Mouse (Mus musculus): ENCODE results near the gene Srrm1. TPM values are rescaled to one million over a fixed set of nuclear protein-coding genes. Genes with fewer than 3 reads are reported as not detected.

The Srrm1 gene
- 272 and 275 TPM in 2 replicates for polyA plus RNA-seq (2016; fragmentation: Nextera tagmentation; extraction: Ambion mirVana)

DNA sequence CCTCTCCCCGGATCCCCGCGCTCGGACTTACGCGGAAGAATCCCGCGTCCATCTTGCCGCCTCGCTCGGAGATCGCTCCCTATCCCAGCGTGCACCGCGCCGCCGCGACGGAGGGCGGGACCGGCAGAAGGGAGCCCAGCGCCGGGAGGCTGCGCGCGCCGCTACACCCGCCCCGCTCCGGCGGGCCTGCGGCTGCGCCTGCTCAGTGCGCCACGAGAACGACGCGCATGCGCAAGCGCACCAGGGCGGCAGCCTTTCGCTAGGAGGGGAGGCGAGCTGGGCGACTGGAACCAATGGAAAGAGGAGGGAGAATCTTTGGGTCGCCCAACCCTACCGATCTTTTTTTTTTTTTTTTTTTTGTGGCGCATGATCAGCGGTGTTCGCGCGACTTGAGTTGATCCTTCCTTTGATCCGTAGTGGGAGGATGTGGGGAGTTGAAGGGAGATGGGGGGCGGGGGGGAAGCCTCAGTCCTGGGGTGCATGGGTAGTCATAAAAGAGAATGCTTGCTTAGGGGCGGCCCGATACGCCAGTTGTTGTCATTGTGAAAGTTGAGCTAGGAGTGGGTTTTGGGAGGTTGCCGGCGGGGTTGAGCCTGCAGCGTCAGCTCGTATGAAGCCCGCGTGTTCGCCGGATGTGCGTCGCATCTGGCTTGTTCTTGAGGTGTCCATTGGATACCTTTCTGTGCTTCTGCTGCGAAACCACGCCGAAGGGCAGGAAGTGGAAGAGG, at the start of gene Srrm1:
TSS of gene Srrm1 (minus strand) at position 256 of the 728 bp plus-strand sequence.
- no peaks in the 10 kb centered on the region for H3K9me3 ChIP-seq
- 0% methylated on average over 69 of the region's 69 CpGs for WGBS
- peaks cover 20% of the 10 kb centered on the region for H3K36me3 ChIP-seq (replicated peaks)
- peak; percentile 96 for ATAC-seq (ENCODE audit: low FRiP score)
- H3K27ac ChIP-seq = peak within 1 kb of the TSS; percentile 96
- H3K4me2 ChIP-seq = peak within 1 kb of the TSS; percentile 85
- peak within 1 kb of the TSS; percentile 98 for H3K9ac ChIP-seq
- H3K4me3 ChIP-seq (replicated peaks) = peak within 1 kb of the TSS; percentile 98
- peaks cover 4% of the 10 kb centered on the region; the same call in 1 of the 2 replicates for H3K27me3 ChIP-seq
- peaks cover 18% of the 10 kb centered on the region for H3K4me1 ChIP-seq

DNA sequence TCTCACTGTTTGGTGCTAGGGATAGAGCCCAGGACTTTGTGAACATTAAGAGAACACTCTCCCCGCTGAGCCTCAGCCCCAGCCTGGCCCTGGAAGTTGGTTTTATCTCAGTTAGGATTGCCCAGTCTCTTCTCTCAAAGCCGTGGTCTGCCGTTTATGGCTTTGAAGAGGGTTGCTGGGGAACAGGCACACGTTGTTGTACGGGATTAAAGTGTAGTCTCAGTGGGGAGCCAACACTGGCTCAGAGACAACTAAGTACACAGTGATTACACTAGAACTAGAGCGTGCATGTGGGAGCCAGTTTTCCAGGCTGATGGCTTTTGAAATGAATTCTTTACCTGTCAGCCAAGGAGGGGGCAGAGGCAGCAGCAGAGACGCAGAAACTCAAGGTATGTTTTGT, 48.8 kb upstream of the Srrm1 start:
- 21% methylated on average over 7 of the region's 7 CpGs for WGBS
- Histone ChIP-seq H3K9me3 (no peaks in the 10 kb centered on the region), H3K4me3 (replicated peaks) (no peak overlapping the region), H3K9ac (no peak overlapping the region), H3K4me2 (no peak overlapping the region), H3K36me3 (replicated peaks) (no peaks in the 10 kb centered on the region), H3K4me1 (peaks cover 13% of the 10 kb centered on the region), H3K27ac (no peak overlapping the region), H3K27me3 (peaks cover 29% of the 10 kb centered on the region)
- ATAC-seq (ENCODE audit: low FRiP score) = no peak

DNA sequence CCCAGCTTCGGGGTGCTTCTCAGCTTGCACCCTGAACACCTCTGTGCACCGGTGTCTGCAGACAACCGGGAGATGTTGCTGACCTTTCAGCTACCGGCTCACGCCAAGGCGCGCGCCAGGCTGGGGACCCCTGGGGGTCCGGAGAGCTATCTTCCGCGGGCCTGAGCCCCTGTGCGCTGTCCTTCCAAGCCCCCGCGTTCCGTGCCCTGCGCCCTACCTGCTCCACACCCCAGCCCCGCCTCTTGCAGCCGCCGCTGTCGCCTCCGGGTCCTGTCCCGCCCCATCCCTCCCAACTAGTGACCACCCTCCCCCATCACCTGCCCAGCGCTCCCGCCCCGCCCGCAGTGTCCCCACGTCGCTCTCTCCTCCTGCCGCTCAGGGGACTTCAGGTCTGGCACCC, 44.9 kb upstream of the Srrm1 start, which contains the start of gene Ncmap:
TSS of gene Ncmap (minus strand) at position 237 of the 400 bp plus-strand sequence.
- H3K4me2 ChIP-seq = peak within 1 kb of the TSS; percentile 54
- no peak within 1 kb of the TSS for H3K27ac ChIP-seq
- peaks cover 52% of the 10 kb centered on the region for H3K27me3 ChIP-seq

DNA sequence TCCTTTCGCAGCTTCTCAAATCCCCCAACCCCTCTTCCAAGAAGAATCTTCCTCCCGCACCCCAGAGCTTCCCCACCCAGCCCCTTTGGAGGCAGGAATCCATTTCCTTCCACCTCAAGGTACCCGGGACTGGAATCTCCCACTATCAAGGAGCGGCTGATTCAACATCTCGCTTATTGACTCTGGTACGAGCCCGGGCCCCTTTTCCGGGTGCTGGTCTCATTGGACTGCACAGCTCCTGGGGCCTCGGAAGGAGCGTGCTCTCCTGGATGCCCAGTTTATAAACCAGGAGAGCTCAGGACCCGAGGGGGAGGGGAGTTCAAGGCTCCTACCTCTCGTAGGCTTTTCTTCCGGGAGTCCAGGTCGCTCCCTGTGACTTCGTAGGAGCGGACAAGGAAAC, 44.4 kb upstream of the Srrm1 start:
- peaks cover 9% of the 10 kb centered on the region for H3K4me1 ChIP-seq
- peak overlapping the region; percentile 12; the same call in 1 of the 2 replicates for H3K9ac ChIP-seq
- 3% methylated on average over 16 of the region's 16 CpGs for WGBS
- H3K27me3 ChIP-seq = peaks cover 52% of the 10 kb centered on the region
- H3K9me3 ChIP-seq = no peaks in the 10 kb centered on the region
- no peaks in the 10 kb centered on the region for H3K36me3 ChIP-seq (replicated peaks)
- no peak overlapping the region for H3K27ac ChIP-seq
- peak overlapping the region; percentile 38 for H3K4me3 ChIP-seq (replicated peaks)
- H3K4me2 ChIP-seq = peak overlapping the region; percentile 54
- ATAC-seq (ENCODE audit: low FRiP score) = no peak

More for the DNA sequence above, 44.9 kb upstream of the Srrm1 start, which contains the start of gene Ncmap:
- Histone ChIP-seq H3K9me3 (no peaks in the 10 kb centered on the region), H3K9ac (peak within 1 kb of the TSS; percentile 12), H3K4me3 (replicated peaks) (peak within 1 kb of the TSS; percentile 38), H3K36me3 (replicated peaks) (no peaks in the 10 kb centered on the region), H3K4me1 (peaks cover 9% of the 10 kb centered on the region)
- 1% methylated on average over 28 of the region's 29 CpGs for WGBS
- no peak for ATAC-seq (ENCODE audit: low FRiP score)

DNA sequence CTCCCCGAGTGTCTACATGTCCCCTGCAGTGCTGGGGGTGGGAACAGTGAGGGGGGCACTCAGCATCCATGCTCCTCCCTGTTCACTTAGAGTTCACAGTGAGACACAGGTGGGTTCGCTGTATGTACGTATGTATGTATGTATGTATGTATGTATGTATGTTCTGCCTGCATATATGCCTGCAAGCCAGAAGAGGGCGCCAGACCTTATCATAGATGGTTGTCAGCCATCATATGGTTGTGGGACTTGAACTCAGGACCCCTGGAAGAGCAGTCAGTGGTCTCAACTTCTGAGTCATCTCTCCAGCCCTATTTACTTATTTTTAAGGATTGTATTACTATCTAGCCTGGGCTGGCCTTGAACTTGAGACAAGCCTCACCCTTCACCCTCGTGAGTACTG, 43.2 kb upstream of the Srrm1 start:
- Histone ChIP-seq H3K27me3 (peaks cover 52% of the 10 kb centered on the region), H3K27ac (no peak overlapping the region), H3K4me3 (replicated peaks) (no peak overlapping the region), H3K4me2 (no peak overlapping the region), H3K9me3 (no peaks in the 10 kb centered on the region), H3K4me1 (peaks cover 9% of the 10 kb centered on the region), H3K9ac (no peak overlapping the region), H3K36me3 (replicated peaks) (no peaks in the 10 kb centered on the region)
- WGBS = 90% methylated on average over 5 of the region's 5 CpGs
- no peak for ATAC-seq (ENCODE audit: low FRiP score)

DNA sequence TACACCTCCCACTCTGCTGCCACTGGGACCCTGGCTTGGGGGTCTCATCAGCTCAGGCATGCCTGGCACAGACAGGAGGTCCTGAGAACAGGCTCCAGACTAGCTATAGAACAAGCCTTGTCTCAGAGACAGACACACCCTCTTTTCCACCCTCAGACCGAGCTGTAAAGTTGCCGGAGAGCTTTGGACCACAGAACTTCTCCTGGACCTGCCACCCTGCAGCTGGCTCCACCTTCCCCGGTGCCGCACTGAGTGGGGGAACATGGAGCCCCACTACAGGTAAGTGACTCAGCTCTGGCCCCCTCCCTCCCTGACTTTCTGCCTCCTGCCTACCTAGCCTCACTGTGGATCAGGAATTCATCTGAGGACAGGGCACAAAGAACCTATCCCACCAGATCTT, 42.3 kb upstream of the Srrm1 start:
- Histone ChIP-seq H3K27me3 (peaks cover 52% of the 10 kb centered on the region), H3K4me2 (no peak overlapping the region), H3K9ac (no peak overlapping the region), H3K36me3 (replicated peaks) (no peaks in the 10 kb centered on the region), H3K9me3 (no peaks in the 10 kb centered on the region), H3K4me3 (replicated peaks) (no peak overlapping the region), H3K27ac (no peak overlapping the region), H3K4me1 (peaks cover 9% of the 10 kb centered on the region)
- ATAC-seq (ENCODE audit: low FRiP score) = no peak
- 85% methylated on average over 4 of the region's 4 CpGs for WGBS

DNA sequence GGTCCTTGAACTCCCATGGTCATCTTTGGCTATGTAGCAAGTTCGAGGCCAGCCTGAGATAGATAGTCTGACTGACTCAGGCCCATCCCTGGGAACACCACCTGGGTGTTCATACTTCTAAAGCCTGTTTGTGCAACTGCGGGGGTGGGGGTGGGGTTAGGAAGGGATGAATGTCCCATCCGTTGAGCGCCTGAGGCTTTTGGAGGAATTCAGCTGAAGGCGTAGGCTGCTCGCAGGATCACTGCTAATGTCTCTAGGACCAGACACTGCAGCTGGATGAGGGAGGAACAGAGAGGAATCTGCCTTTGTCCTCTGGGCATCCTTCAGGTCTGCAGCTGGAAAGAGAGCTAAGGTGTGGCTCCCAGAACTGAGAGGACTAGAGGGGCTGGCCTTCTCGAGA, 41.5 kb upstream of the Srrm1 start:
- WGBS = 83% methylated on average over 7 of the region's 7 CpGs
- no peak overlapping the region for H3K4me3 ChIP-seq (replicated peaks)
- peaks cover 50% of the 10 kb centered on the region for H3K27me3 ChIP-seq
- H3K4me1 ChIP-seq = peaks cover 9% of the 10 kb centered on the region
- no peaks in the 10 kb centered on the region for H3K36me3 ChIP-seq (replicated peaks)
- no peak overlapping the region for H3K27ac ChIP-seq
- ATAC-seq (ENCODE audit: low FRiP score) = no peak
- H3K9ac ChIP-seq = no peak overlapping the region
- no peak overlapping the region for H3K4me2 ChIP-seq
- no peaks in the 10 kb centered on the region for H3K9me3 ChIP-seq

DNA sequence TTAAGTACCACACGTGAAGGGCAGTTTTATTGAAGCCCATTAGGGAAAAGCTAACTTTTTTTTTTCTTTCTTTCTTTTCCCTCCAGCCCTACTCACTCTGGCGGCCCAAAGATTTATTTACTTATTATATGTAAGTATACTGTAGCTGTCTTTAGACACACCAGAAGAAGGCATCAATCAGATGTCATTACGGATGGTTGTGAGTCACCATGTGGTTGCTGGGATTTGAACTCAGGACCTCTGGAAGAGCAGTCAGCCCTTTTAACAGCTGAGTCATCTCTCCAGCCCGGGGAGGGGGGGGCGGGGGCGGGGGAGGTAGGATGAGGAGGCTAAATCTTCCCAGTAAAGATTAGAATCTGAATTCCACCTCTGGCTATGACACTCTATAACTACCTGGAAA, 40.3 kb upstream of the Srrm1 start:
- no peak overlapping the region for H3K4me3 ChIP-seq (replicated peaks)
- H3K9me3 ChIP-seq = no peaks in the 10 kb centered on the region
- peaks cover 9% of the 10 kb centered on the region for H3K4me1 ChIP-seq
- no peak overlapping the region for H3K27ac ChIP-seq
- no peak overlapping the region for H3K9ac ChIP-seq
- ATAC-seq (ENCODE audit: low FRiP score) = no peak
- peaks cover 37% of the 10 kb centered on the region for H3K27me3 ChIP-seq
- WGBS = 71% methylated on average over 6 of the region's 6 CpGs
- H3K36me3 ChIP-seq (replicated peaks) = no peaks in the 10 kb centered on the region
- H3K4me2 ChIP-seq = no peak overlapping the region

DNA sequence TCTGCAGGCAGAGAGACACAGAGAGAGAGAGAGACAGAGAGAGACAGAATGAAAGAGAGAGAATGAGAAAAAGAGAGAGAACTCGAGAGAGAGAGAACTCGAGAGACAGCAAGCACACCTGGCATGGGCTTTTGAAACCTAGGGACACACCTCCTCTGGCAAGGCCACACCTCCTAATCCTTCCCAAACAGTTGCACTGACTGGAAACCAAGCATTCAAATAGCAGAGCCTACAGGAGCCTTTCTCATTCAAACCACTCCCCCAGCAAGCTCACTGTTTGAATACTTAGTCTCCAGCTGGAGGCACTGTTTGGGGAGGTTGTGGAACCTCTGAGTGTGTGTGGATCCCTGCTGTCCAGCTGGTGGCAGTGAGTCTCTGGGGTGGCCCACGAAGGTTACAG, 39.7 kb upstream of the Srrm1 start:
- 76% methylated on average over 3 of the region's 3 CpGs for WGBS
- ATAC-seq (ENCODE audit: low FRiP score) = no peak

DNA sequence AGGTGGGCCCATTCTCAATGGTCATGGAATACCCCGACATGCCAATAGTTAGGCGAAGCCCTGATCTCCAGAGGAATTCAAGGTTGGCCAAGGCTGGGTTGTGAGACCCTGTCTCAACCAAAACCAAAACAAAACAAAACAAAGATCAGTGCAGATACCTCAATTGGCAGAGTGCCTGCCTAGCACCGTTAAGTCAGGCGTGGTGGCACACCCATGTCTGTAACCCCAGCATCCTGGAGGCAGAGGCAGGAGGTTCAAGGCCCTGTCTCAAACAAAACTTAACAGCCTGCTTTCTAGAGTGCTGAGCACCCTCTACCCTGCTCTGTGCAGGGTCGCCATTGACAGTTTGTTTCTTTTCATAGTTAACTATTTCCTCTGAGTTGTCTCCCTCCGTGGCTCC, 37.9 kb upstream of the Srrm1 start:
- WGBS = 73% methylated on average over 6 of the region's 6 CpGs
- no peak for ATAC-seq (ENCODE audit: low FRiP score)

More for the DNA sequence above, 39.7 kb upstream of the Srrm1 start:
- Histone ChIP-seq H3K27ac (no peak overlapping the region), H3K36me3 (replicated peaks) (no peaks in the 10 kb centered on the region), H3K4me1 (peaks cover 4% of the 10 kb centered on the region), H3K27me3 (peaks cover 32% of the 10 kb centered on the region), H3K9me3 (no peaks in the 10 kb centered on the region), H3K4me2 (no peak overlapping the region), H3K9ac (no peak overlapping the region), H3K4me3 (replicated peaks) (no peak overlapping the region)

DNA sequence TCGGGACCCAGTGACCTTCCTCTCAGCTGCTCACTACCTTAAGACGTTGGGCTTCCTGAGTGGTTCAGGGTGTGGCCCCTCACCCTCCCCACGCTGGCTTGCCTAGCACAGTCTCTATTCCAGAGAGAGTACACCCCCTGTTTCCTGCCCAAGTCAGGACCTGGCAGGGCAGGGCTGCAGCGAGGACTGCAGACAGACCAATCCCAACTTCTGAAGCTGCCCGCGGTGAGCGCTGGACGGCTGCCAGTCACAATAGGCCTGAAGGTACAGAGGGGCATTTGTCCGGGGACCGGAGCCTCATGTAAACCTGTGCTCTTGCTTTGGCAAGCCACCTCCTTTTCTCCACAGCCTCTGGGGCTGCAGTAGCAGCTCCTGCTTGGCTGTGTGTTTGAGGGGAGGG, 32.5 kb upstream of the Srrm1 start:
- 59% methylated on average over 10 of the region's 10 CpGs for WGBS

More for the DNA sequence above, 37.9 kb upstream of the Srrm1 start:
- Histone ChIP-seq H3K4me2 (no peak overlapping the region), H3K9me3 (no peaks in the 10 kb centered on the region), H3K4me3 (replicated peaks) (no peak overlapping the region), H3K27me3 (peaks cover 14% of the 10 kb centered on the region), H3K9ac (no peak overlapping the region), H3K27ac (no peak overlapping the region), H3K4me1 (no peaks in the 10 kb centered on the region), H3K36me3 (replicated peaks) (no peaks in the 10 kb centered on the region)

DNA sequence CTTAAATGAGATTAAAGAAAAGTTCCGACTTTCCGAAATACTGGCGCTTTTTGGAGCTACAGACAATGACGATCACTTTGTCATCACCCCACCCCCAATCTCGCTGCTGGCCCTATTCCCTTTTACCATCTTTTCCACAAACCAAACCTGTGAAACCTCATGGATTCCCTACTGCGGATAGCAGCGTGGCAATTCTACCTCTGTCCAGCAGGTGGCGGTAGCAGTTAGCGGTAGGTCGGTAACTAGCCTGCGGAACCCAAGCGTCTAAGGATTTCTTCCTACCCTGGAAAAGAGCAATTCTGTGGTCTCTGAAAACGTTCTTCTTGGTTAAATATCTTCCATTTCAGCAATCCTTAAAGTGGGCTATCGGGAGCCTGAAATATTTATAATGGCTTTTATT, 29.2 kb upstream of the Srrm1 start:
- Histone ChIP-seq H3K9ac (no peak overlapping the region), H3K36me3 (replicated peaks) (no peaks in the 10 kb centered on the region), H3K4me3 (replicated peaks) (no peak overlapping the region), H3K9me3 (no peaks in the 10 kb centered on the region), H3K4me1 (peaks cover 5% of the 10 kb centered on the region; the same call in 1 of the 2 replicates), H3K4me2 (no peak overlapping the region), H3K27ac (no peak overlapping the region), H3K27me3 (peaks cover 3% of the 10 kb centered on the region; the same call in 1 of the 2 replicates)
- ATAC-seq (ENCODE audit: low FRiP score) = no peak
- 5% methylated on average over 14 of the region's 14 CpGs for WGBS

More for the DNA sequence above, 32.5 kb upstream of the Srrm1 start:
- H3K4me1 ChIP-seq = peaks cover 5% of the 10 kb centered on the region; the same call in 1 of the 2 replicates
- H3K27ac ChIP-seq = no peak overlapping the region
- H3K27me3 ChIP-seq = peaks cover 3% of the 10 kb centered on the region; the same call in 1 of the 2 replicates
- no peaks in the 10 kb centered on the region for H3K36me3 ChIP-seq (replicated peaks)
- H3K9me3 ChIP-seq = no peaks in the 10 kb centered on the region
- no peak overlapping the region for H3K4me3 ChIP-seq (replicated peaks)
- H3K9ac ChIP-seq = no peak overlapping the region
- no peak for ATAC-seq (ENCODE audit: low FRiP score)
- H3K4me2 ChIP-seq = no peak overlapping the region

DNA sequence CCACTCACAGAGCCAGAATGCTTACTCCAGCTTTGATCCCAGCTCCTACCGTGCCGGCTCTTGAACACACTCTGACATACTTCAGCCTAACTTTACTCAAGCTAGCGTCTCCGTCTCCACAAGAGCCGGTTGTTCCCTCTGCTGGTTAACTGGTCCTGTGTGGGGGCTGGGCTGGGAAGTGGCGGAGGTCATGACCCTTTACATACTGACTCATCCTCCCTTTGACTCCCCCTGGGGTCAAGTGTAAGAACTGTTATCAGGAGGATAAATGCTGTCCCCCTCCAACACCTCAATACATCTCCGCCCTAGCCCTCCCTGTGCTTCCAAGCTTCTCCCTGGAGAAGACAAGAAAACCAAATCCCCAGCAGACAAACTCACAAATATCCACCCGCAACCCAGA, 28.2 kb upstream of the Srrm1 start:
- no peak overlapping the region for H3K9ac ChIP-seq
- H3K4me1 ChIP-seq = peaks cover 5% of the 10 kb centered on the region; the same call in 1 of the 2 replicates
- H3K27me3 ChIP-seq = peaks cover 3% of the 10 kb centered on the region; the same call in 1 of the 2 replicates
- no peak overlapping the region for H3K4me2 ChIP-seq
- no peak for ATAC-seq (ENCODE audit: low FRiP score)
- WGBS = 56% methylated on average over 8 of the region's 8 CpGs
- H3K36me3 ChIP-seq (replicated peaks) = no peaks in the 10 kb centered on the region
- no peak overlapping the region for H3K27ac ChIP-seq
- no peaks in the 10 kb centered on the region for H3K9me3 ChIP-seq
- no peak overlapping the region for H3K4me3 ChIP-seq (replicated peaks)
